Mouse (Mus musculus) lung, postnatal 0 days (tissue): ENCODE measurements around the gene Zfr.
A peak's percentile ranks its signal among the peaks of the same experiment; 100 is the strongest.

ENCODE experiments used
- CTCF ChIP-seq: IDR thresholded peaks from 2 replicates; pipeline ENCODE4 v1.5.1; 2016; ENCODE audit warnings: antibody characterized with exemption, mild to moderate bottlenecking
- EP300 ChIP-seq: IDR thresholded peaks from 2 replicates; pipeline ENCODE4 v1.6.1; 2016; ENCODE audit warnings: antibody characterized with exemption, mild to moderate bottlenecking, control low read depth

DNA sequence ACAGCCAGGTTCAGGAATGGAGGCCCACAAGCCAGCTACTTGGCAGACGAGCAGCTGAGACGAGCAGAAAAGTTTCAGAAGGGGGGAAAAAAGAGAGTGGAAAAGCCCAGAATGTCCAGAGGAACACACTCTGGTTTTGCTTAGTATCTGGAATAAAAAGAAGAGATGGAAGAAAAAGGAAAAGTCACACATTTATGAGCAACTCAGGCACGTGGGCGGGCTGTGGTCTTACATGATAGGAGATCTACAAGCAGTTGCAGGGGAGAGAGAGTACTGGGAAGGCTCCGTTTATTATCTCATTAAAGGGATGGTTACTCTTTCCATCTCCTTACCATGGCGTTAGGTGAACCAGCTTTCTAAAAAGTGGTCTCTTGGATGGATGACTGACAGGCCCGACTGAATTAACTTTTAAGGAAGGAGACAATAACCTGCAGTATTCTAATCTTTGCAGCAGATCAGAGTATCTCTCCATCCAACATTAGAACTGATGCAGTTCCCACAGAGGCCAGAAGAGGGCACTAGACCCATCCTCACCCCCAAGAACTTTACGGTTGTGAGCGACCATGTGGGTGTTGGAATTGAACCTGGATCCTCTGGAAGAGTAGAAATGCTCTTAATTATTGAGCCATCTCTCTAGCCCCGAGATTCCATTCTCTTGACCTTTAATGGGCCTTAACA lies 25.7 kb upstream of the Zfr start:
- TF ChIP-seq CTCF (peak; percentile 87), EP300 (no peak)
